ENCODE assay signal across 10 mouse cellular contexts in genomic region chr15:25760304-25760703, GRCm38 (mm10).
DNase-seq lines count a peak whose midpoint lies in the region; ATAC-seq and TF ChIP-seq lines count a peak whose summit lies in the region.
"Had no signal": no experiment of that assay in that cellular context is flagged by ENCODE, and none has a peak within 500 bp of the region (broad histone marks: within the 10 kb centered on the region; RNA-seq: fewer than 3 reads in every experiment).

No protein-coding gene starts in this region.

- no peak for TF ChIP-seq CTCF in forebrain, postnatal 0 days (IDR thresholded peaks at IDR 0.05; ENCODE audit: low read depth)

- no peaks in the 10 kb centered on the region for H3K36me3 ChIP-seq in forebrain, postnatal 0 days (ENCODE audit: insufficient read depth)
- peaks cover 3% of the 10 kb centered on the region; the same call in 1 of the 2 replicates for H3K36me3 ChIP-seq in lung, embryonic 16.5 days (ENCODE audit: control insufficient read depth, insufficient read depth, low read length)
- H3K36me3 ChIP-seq in heart, embryonic 12.5 days: no peaks in the 10 kb centered on the region

- no peak overlapping the region for H3K4me3 ChIP-seq in forebrain, postnatal 0 days (ENCODE audit: low read depth, low read length)
- H3K4me3 ChIP-seq in lung, embryonic 16.5 days (ENCODE audit: low read length): peak overlapping the region; percentile 25
- no peak overlapping the region for H3K4me3 ChIP-seq in heart, embryonic 12.5 days

- no peak overlapping the region for H3K4me2 ChIP-seq in forebrain, postnatal 0 days (ENCODE audit: low read depth)
- H3K4me2 ChIP-seq in lung, embryonic 16.5 days (ENCODE audit: low read depth, low read length): peak overlapping the region; percentile 52
- H3K4me2 ChIP-seq in heart, embryonic 12.5 days: no peak overlapping the region

- H3K4me1 ChIP-seq in forebrain, postnatal 0 days (ENCODE audit: insufficient read depth): peaks cover 38% of the 10 kb centered on the region
- H3K4me1 ChIP-seq in lung, embryonic 16.5 days (replicated peaks; ENCODE audit: control insufficient read depth, insufficient read depth, low read length): peaks cover 34% of the 10 kb centered on the region
- H3K4me1 ChIP-seq in heart, embryonic 12.5 days (replicated peaks): peaks cover 8% of the 10 kb centered on the region

- peak; percentile 78 for ATAC-seq in frontal cortex, adult (ENCODE audit: low TSS enrichment)
- ATAC-seq in forebrain, postnatal 0 days: peak; percentile 26; the same call in 1 of the 2 replicates
- no peak for ATAC-seq in lung, embryonic 16.5 days (ENCODE audit: low read depth)
- ATAC-seq in heart, embryonic 12.5 days (ENCODE audit: insufficient number of reproducible peaks, low FRiP score): no peak
- ATAC-seq in inflammation-experienced regulatory T-cells, adult 6 months: no peak
- ATAC-seq: intestine, embryonic 16.5 days had no signal

- 12% methylated on average over 5 of the region's 5 CpGs for WGBS in forebrain, postnatal 0 days
- 54% methylated on average over 5 of the region's 5 CpGs for WGBS in lung, embryonic 16.5 days
- WGBS in heart, embryonic 12.5 days: 81% methylated on average over 5 of the region's 5 CpGs

- no peak overlapping the region for H3K9ac ChIP-seq in forebrain, postnatal 0 days
- H3K9ac ChIP-seq in lung, embryonic 16.5 days (ENCODE audit: low read length): peak overlapping the region; percentile 37
- no peak overlapping the region for H3K9ac ChIP-seq in heart, embryonic 12.5 days

- H3K27me3 ChIP-seq in forebrain, postnatal 0 days (ENCODE audit: insufficient read depth, low read length): no peaks in the 10 kb centered on the region
- H3K27me3 ChIP-seq in lung, embryonic 16.5 days (ENCODE audit: control insufficient read depth, insufficient read depth, low read depth, low read length): no peaks in the 10 kb centered on the region
- H3K27me3 ChIP-seq in heart, embryonic 12.5 days (replicated peaks): no peaks in the 10 kb centered on the region

- peak overlapping the region; percentile 0; the same call in 1 of the 2 replicates for H3K27ac ChIP-seq in forebrain, postnatal 0 days (ENCODE audit: low read depth, low read length)
- H3K27ac ChIP-seq in lung, embryonic 16.5 days (ENCODE audit: low read length): 0 out of 2 replicates have a peak overlapping the region, but pooled peaks have one; percentile 89
- no peak overlapping the region for H3K27ac ChIP-seq in heart, embryonic 12.5 days (ENCODE audit: poor library complexity, severe bottlenecking)

- no peak for DNase-seq in frontal cortex, postnatal 10 days (ENCODE audit: low spot score in 2 of 2)
- DNase-seq in forebrain, postnatal 0 days: peak; percentile 67
- peak; percentile 41 for DNase-seq in retina, embryonic 14.5 days (ENCODE audit: low spot score)
- no peak for DNase-seq in kidney, postnatal 14 days
- DNase-seq: thymus, postnatal 25 days had no signal

- no peaks in the 10 kb centered on the region for H3K9me3 ChIP-seq in forebrain, postnatal 0 days (ENCODE audit: low read length)
- peaks cover 2% of the 10 kb centered on the region; the same call in 1 of the 2 replicates for H3K9me3 ChIP-seq in lung, embryonic 16.5 days (ENCODE audit: control insufficient read depth, low read length)
- no peaks in the 10 kb centered on the region for H3K9me3 ChIP-seq in heart, embryonic 12.5 days (replicated peaks)

Comparison
In these comparisons a context has a peak if more than half of its experiments do, and no peak if none do; other contexts are left out.
1. ATAC-seq: peak in frontal cortex, adult (single experiment) and forebrain, postnatal 0 days (single experiment); none in lung, embryonic 16.5 days (single experiment), heart, embryonic 12.5 days (single experiment) and inflammation-experienced regulatory T-cells, adult 6 months (single experiment).
2. DNase-seq: peak in forebrain, postnatal 0 days (single experiment) and retina, embryonic 14.5 days (single experiment); none in frontal cortex, postnatal 10 days (0 of 2) and kidney, postnatal 14 days (single experiment).